Mouse (Mus musculus): Measurements from ENCODE around the gene Gm10260.

Gm10260 gene

DNA sequence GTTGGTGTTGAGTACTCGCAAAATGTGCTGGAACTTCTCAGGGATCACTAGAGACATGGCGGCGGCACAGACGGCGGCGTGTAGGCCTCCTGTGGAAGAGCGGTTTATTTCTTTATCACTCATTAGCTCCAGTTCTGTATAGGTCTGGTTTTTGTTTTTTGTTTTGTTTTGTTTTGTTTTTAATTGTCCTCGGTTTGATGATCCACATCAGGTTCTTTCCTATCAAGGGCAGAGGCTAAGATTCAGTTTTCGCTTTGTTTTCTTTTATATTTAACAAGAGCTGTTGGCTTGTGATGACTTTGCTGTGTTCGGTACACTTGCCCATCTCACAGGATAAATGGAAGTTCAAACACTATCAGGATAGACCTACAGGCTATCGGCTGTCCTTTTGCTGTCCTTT is at the start of gene Gm10260:
TSS of gene Gm10260 (minus strand) at position 101 of the 400 bp plus-strand sequence.
- DNase-seq = no peak

DNA sequence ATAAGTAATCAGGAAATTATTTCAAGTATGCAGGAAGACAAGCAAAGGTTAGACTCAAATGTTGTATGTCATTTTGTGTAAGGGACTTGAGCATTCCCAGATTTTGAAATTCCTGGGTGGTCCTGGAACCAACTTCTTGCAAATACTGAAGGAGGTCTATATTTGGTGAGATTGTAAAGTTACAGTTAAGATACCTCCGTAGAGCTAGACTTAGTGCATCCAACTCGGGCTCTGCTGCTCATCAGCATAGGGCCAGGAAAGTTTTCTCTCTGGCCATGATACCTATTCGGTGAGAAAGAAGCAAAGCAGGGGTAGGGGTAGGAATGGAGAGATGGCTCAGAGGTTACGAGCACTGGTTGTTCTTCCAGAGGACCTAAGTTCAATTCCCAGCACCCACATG is 49.4 kb upstream of the Gm10260 start:
- no peak for DNase-seq

DNA sequence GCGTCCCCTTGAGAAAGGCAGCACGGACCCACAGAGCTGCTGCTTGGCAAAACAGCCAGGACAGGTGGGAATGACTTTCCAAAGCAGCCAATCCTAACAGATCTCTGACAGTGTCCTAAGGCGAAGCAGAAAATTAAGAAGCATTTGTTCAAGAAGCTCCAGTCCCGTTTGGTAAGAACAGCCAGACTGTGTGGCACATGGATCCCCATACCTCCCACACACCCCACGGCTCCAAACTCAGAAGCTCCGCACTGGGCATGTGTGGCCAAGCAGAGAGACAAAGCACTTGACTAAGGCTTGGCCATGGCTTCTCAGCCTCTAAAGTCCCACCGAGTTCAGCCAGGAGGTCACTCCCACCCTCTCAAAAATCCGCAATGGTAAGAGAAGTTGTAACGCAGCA is 45.5 kb upstream of the Gm10260 start:
- DNase-seq = no peak

GRCm38 (mm10) chr13:97802386-97802785 is 42.0 kb upstream of the Gm10260 start:
- no peak for DNase-seq

GRCm38 (mm10) chr13:97797462-97797861 is 37.0 kb upstream of the Gm10260 start:
- no peak for DNase-seq

DNA sequence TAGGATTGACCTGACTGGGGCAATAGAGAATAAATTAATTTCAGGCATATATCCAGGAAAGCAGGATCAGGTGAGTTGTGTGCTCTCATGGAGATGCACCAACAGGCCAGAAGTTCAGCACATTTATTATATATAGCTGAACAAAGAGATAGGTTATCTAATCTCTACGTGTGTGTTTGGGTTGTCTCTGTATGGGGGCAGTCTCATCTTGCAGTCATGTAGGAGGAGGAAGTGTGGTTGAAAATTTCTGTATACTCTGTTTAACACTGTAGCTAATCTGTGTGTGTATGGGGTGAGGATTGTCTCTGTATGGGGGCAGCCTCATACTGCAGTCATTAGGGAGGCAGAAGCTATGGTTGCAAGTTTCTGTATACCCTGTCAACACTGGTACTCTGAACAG is 34.3 kb upstream of the Gm10260 start:
- DNase-seq = no peak

DNA sequence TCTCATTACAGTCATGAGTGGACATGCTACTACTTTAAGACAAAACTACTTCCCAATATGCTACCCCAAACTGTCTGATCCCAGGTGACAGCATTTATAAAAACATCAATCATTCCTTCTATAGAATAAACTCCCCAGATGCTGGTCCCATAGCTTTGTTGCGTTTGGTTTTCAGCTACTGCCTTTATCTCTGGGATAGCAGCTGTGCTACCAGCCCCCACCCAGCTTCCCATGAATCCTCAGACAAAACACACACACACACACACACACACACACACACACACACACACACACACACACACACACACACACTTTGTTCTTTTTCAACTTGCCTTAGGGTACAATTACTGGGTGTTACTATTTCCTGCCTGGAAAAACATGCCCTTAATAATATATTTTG is 33.5 kb upstream of the Gm10260 start:
- DNase-seq = no peak

DNA sequence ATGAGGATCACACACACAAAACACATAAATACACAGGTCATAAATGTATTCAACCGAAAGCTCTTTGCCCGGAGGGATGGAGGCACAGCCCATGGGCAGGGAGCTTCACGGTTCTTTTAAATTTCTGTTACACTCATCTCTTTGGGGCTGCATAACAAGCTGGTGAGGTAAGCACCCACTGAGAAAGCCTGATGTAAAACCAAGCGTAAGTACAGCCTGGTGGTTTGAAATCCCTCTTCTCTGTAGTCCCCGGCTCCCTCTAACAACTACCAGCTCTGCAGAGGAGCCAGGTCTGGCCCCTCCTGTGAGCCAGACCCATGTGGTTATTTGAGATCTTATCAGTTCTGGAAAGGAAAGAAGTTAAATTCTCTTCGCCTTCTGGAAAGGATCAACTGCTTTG is 31.2 kb upstream of the Gm10260 start:
- no peak for DNase-seq

DNA sequence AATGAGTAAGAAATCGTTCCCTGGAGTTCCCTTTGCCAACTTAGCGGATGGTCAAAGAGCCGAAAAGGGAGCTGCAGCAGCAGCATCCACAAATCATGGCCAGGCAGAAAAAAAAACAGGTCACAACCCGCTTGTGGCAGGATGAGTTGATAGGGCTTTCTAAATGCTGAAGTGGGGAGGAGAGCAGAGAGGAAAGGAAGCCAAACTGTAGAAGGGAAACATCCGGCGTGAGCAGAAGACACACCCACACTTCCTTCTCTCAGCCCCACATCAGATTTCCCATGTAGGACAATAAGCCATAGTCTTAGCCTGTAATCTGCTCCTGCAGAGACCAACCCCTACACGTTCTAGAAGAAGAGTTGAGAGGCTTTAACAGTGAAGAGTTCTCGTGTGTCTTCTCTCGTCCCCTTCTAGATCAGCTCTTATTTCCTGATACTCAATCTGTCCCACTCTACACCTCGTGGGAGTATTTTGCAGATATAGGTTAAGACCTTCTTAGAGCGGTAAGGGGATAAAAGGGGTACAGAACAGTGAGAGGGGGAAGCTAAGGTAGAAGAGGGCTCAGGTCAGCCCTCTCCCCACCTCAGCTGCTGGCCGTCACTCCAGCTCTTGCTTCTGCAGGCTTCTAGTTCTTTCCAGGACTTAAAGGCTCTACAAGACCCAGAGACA is 29.5 kb upstream of the Gm10260 start:
- no peak for DNase-seq

GRCm38 (mm10) chr13:97785167-97785835 is 24.9 kb upstream of the Gm10260 start:
- no peak for DNase-seq

GRCm38 (mm10) chr13:97783423-97784143 is 23.2 kb upstream of the Gm10260 start:
- DNase-seq = no peak

GRCm38 (mm10) chr13:97782063-97782462 is 21.6 kb upstream of the Gm10260 start:
- no peak for DNase-seq

GRCm38 (mm10) chr13:97781637-97782036 is 21.2 kb upstream of the Gm10260 start:
- no peak for DNase-seq

GRCm38 (mm10) chr13:97780556-97780955 is 20.1 kb upstream of the Gm10260 start:
- no peak for DNase-seq

GRCm38 (mm10) chr13:97779657-97780445 is 19.4 kb upstream of the Gm10260 start:
- DNase-seq = no peak

GRCm38 (mm10) chr13:97778698-97779194 is 18.3 kb upstream of the Gm10260 start:
- no peak for DNase-seq

- no peak for DNase-seq
Measured at GRCm38 (mm10) chr13:97777667-97778066, 17.2 kb upstream of the Gm10260 start.

DNA sequence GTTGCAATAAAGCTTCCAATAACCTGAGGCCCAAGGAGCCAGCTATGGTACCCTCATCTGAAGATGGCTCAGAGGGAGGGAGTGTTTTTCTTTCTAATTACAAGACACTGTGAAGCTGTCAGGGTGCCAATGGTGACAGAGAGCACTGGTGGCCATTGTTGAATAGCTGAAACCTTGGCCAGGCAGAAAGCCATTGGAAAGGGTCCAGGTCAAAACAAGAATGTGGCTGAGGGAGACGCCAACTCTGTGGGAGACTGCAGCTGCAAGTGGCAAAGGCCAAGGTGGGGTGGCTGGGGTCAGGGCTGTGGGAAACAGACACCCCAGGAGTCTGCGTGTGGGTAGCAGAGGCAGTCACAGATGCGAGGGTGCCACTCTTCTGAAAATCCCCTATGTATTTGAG is 16.3 kb upstream of the Gm10260 start:
- no peak for DNase-seq

DNA sequence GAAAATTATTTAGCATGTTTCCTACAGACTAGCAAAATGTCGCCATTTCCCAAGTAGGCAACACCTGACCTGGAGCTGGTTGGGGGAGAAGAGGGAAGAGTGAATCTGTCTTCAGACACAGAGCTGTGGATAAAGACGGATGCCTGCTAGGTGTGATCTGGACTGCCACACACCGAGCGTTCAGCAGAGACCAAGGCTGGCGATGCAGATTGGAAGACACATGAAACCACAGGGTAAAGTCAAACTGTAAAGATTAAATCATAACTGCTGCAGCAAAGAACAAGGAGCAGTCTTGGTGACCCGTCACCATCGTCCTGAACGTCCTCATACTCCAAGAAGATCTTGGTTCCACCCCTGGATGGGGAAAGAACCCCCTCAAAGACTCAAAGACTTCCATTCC is 15.5 kb upstream of the Gm10260 start:
- no peak for DNase-seq

GRCm38 (mm10) chr13:97774740-97775425 is 14.5 kb upstream of the Gm10260 start:
- no peak for DNase-seq

- no peak for DNase-seq
Measured at GRCm38 (mm10) chr13:97769205-97769604, 8.8 kb upstream of the Gm10260 start.

DNA sequence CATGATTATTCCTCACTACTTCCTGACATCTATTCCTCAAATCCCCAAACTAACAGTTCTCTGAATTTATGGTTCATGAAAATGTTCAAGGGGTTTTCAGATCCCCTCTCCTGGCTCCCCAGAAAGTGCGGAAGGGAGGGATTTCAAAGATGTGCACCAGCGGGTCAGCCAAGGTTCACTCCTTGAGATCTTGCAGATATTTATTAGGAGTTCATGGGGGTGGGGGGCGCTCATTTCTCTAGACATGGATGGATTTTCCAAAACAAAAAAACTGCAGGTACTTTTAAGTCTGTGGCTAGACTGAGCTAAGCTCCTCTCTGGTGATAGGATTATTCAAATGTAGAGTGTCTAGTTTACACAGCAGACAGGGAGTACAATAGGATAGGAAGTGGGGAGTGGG is 8.4 kb upstream of the Gm10260 start:
- no peak for DNase-seq

All from cerebellum, adult 8-10 months (tissue).